Mouse (Mus musculus): ENCODE results near the gene Syt15. TPM values are rescaled to one million over a fixed set of nuclear protein-coding genes. Genes with fewer than 3 reads are reported as not detected.

The Syt15 gene
- polyA plus RNA-seq, 1 experiment from 2014 or later, result 0.21 TPM

DNA sequence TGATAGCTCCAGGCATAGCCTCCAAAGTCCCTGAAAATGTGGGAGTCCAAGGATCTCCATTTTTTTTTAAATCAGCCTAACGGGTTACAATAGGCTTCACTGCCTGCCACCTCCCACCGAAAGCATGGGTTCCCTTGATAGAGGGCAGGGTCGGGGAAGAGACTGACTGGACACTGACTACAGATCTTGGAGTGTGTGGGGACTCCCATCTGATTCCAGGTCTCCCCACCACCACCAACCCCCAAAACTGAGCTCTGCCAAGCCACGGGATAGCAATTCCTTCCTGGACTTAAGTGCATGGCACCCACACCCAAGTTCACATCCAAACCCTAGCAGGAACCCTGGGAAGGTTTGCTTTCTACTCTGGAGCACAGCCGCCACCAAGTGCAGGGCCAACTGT is 1.0 kb downstream of the Syt15 start:
- no peak overlapping the region for H3K4me2 ChIP-seq
- H3K27me3 ChIP-seq (replicated peaks; ENCODE audit: control insufficient read depth, insufficient read depth, low read length), result peaks cover 36% of the 10 kb centered on the region
- no peak overlapping the region for H3K4me3 ChIP-seq (ENCODE audit: low read depth, low read length)

DNA sequence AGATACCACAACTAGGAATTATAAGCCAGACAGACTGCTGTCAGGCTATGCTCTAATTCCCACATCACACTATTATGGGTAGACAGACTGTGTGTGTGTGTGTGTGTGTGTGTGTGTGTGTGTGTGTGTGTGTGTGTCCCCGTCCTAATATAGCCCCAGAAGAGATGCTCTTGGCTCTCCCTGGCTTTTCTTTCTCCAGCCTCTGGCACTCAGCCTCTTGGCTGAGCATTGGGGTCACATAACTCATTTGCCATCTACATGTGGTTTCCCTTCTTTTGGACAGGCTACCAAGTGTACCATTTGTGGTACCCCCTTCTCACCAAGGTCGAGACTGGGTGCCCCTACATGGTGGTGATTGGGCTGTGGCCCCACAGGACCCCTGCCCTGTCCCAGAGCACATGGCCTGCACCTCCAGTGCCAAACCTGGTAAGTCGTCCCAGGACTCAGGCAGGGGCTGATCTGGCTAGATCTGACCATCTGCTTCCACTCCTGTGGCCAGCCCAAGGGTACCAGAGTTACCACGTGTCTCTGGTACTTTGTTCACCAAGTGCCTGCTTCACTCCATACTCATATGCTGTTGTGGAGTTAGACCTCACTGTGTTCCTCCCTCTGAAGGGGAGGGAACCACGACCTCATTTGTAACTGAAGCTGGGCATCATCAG is 2.2 kb downstream of the Syt15 start:
- Histone ChIP-seq H3K9ac (ENCODE audit: low read depth, low read length) (no peak overlapping the region), H3K27ac (ENCODE audit: low read depth, low read length) (no peak overlapping the region), H3K27me3 (replicated peaks; ENCODE audit: control insufficient read depth, insufficient read depth, low read length) (peaks cover 36% of the 10 kb centered on the region), H3K9me3 (ENCODE audit: control insufficient read depth, low read length) (no peaks in the 10 kb centered on the region), H3K36me3 (ENCODE audit: control insufficient read depth, insufficient read depth, low read length) (no peaks in the 10 kb centered on the region), H3K4me1 (replicated peaks; ENCODE audit: control insufficient read depth, insufficient read depth, low read length) (0 out of 2 replicates have a peak, but pooled peaks cover 4% of the 10 kb centered on the region), H3K4me3 (ENCODE audit: low read depth, low read length) (no peak overlapping the region), H3K4me2 (no peak overlapping the region)
- DNase-seq (ENCODE audit: low spot score) (no peak), ATAC-seq (replicated peaks; ENCODE audit: low FRiP score) (no peak)
- 68% methylated on average over 5 of the region's 5 CpGs for WGBS

More for the DNA sequence above, 1.0 kb downstream of the Syt15 start:
- Histone ChIP-seq H3K9me3 (ENCODE audit: control insufficient read depth, low read length) (no peaks in the 10 kb centered on the region), H3K27ac (ENCODE audit: low read depth, low read length) (no peak overlapping the region), H3K9ac (ENCODE audit: low read depth, low read length) (no peak overlapping the region), H3K36me3 (ENCODE audit: control insufficient read depth, insufficient read depth, low read length) (no peaks in the 10 kb centered on the region), H3K4me1 (replicated peaks; ENCODE audit: control insufficient read depth, insufficient read depth, low read length) (0 out of 2 replicates have a peak, but pooled peaks cover 4% of the 10 kb centered on the region)
- 57% methylated on average over 5 of the region's 5 CpGs for WGBS
- no peak for ATAC-seq (replicated peaks; ENCODE audit: low FRiP score)
- DNase-seq (ENCODE audit: low spot score), result no peak

DNA sequence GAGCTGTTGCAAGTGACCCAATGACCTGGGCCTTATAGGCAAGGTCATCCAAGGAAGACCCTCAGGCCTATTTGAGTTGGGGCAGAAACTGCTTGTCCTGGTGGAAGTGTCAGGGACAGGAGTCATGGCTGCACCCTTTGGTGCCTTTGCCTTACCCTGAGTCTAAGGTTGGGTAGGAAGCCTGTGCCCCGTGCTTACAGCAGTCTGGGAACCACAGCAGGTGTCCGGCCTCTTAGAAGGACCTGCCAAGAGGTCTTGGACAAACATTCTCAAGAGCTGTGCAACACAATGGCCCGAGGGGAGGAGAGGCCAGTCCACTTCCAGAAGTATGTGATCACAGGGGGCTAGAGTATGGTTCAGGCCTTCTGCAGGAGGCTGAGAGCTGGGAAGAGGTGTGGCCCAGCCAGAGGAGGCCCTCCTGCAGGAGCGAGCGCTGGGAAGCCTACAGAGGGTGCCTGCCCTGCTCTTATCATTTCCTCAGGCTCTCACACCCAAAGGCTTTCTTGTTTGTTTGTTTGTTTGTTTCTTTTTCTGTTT is 4.0 kb downstream of the Syt15 start:
- Histone ChIP-seq H3K9ac (ENCODE audit: low read depth, low read length) (no peak overlapping the region), H3K36me3 (ENCODE audit: control insufficient read depth, insufficient read depth, low read length) (no peaks in the 10 kb centered on the region), H3K27me3 (replicated peaks; ENCODE audit: control insufficient read depth, insufficient read depth, low read length) (peaks cover 33% of the 10 kb centered on the region), H3K4me1 (replicated peaks; ENCODE audit: control insufficient read depth, insufficient read depth, low read length) (0 out of 2 replicates have a peak, but pooled peaks cover 4% of the 10 kb centered on the region), H3K4me3 (ENCODE audit: low read depth, low read length) (no peak overlapping the region), H3K4me2 (no peak overlapping the region), H3K27ac (ENCODE audit: low read depth, low read length) (no peak overlapping the region), H3K9me3 (ENCODE audit: control insufficient read depth, low read length) (no peaks in the 10 kb centered on the region)
- DNase-seq (ENCODE audit: low spot score) (no peak), ATAC-seq (replicated peaks; ENCODE audit: low FRiP score) (no peak)
- 62% methylated on average over 5 of the region's 5 CpGs for WGBS

DNA sequence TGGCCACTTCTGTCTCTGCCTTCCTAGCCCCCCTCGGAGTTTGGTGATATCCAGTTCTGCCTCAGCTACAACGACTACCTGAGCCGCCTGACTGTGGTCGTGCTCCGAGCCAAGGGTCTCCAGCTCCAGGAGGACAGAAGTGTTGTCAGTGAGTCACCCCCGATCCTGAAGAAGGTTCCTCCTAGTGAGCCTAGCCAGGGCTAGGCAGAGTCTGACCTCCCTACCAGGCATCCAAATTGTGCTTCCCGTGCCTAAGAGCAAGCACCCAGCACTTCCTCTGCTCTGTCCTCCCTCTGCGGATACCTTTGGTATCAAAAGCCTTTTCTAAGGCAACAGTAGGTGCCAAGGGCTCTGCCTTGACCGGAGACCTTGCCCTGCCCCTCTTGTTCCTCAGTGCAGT is 6.6 kb downstream of the Syt15 start:
- ATAC-seq (replicated peaks; ENCODE audit: low FRiP score) (no peak), DNase-seq (ENCODE audit: low spot score) (no peak)
- H3K4me2 ChIP-seq, result no peak overlapping the region
- 78% methylated on average over 9 of the region's 9 CpGs for WGBS
- no peaks in the 10 kb centered on the region for H3K9me3 ChIP-seq (ENCODE audit: control insufficient read depth, low read length)
- no peaks in the 10 kb centered on the region for H3K4me1 ChIP-seq (replicated peaks; ENCODE audit: control insufficient read depth, insufficient read depth, low read length)
- H3K4me3 ChIP-seq (ENCODE audit: low read depth, low read length), result no peak overlapping the region
- no peak overlapping the region for H3K27ac ChIP-seq (ENCODE audit: low read depth, low read length)
- H3K9ac ChIP-seq (ENCODE audit: low read depth, low read length), result no peak overlapping the region
- H3K36me3 ChIP-seq (ENCODE audit: control insufficient read depth, insufficient read depth, low read length), result no peaks in the 10 kb centered on the region
- H3K27me3 ChIP-seq (replicated peaks; ENCODE audit: control insufficient read depth, insufficient read depth, low read length), result peaks cover 8% of the 10 kb centered on the region

DNA sequence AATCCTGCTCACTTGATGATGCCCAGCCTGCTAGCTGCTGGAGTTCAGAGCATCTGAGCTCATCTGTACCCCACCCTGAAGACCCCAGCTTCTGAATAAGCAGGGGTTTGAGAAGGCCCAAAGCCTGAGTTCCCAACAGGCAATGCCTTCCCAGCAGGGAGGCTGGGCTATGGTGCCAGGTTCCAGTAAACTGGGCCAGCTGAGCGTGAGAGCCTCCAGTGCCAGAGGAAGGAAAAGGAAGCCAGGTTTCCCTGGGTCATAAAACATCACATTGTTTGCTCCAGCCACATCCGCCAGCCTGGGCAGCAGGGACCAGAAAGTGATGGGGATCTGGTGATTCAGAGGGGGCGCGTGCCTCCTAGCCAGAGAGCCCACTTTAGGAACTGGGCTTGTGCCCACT is 7.2 kb downstream of the Syt15 start:
- ATAC-seq (replicated peaks; ENCODE audit: low FRiP score), result no peak
- WGBS, result 74% methylated on average over 4 of the region's 4 CpGs
- H3K27ac ChIP-seq (ENCODE audit: low read depth, low read length), result no peak overlapping the region
- H3K36me3 ChIP-seq (ENCODE audit: control insufficient read depth, insufficient read depth, low read length), result no peaks in the 10 kb centered on the region
- no peaks in the 10 kb centered on the region for H3K9me3 ChIP-seq (ENCODE audit: control insufficient read depth, low read length)
- no peaks in the 10 kb centered on the region for H3K4me1 ChIP-seq (replicated peaks; ENCODE audit: control insufficient read depth, insufficient read depth, low read length)
- H3K4me2 ChIP-seq, result no peak overlapping the region
- DNase-seq (ENCODE audit: low spot score), result no peak
- H3K9ac ChIP-seq (ENCODE audit: low read depth, low read length), result no peak overlapping the region
- H3K4me3 ChIP-seq (ENCODE audit: low read depth, low read length), result no peak overlapping the region
- peaks cover 2% of the 10 kb centered on the region; the same call in 1 of the 2 replicates for H3K27me3 ChIP-seq (replicated peaks; ENCODE audit: control insufficient read depth, insufficient read depth, low read length)

DNA sequence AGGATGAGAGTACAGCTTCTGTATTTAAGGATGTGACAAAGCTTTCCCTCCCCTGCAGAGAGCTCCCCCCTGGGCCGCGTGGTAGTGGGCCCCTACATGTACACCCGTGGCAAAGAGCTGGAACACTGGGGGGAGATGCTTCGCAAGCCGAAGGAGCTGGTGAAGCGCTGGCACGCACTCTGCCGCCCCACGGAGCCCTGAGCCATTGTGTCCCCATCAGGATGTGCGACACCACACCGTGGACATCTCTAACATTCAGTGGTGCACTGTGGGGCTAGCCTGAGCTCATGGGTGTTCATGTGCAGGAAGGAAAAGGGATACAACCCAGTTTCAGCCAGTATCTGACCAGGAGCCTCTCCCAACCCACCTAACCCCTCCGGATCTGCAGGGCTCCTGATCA is 8.6 kb downstream of the Syt15 start:
- no peaks in the 10 kb centered on the region for H3K27me3 ChIP-seq (replicated peaks; ENCODE audit: control insufficient read depth, insufficient read depth, low read length)
- no peaks in the 10 kb centered on the region for H3K4me1 ChIP-seq (replicated peaks; ENCODE audit: control insufficient read depth, insufficient read depth, low read length)
- DNase-seq (ENCODE audit: low spot score), result no peak
- H3K4me2 ChIP-seq, result no peak overlapping the region
- no peaks in the 10 kb centered on the region for H3K36me3 ChIP-seq (ENCODE audit: control insufficient read depth, insufficient read depth, low read length)
- H3K9me3 ChIP-seq (ENCODE audit: control insufficient read depth, low read length), result no peaks in the 10 kb centered on the region
- ATAC-seq (replicated peaks; ENCODE audit: low FRiP score), result no peak
- H3K27ac ChIP-seq (ENCODE audit: low read depth, low read length), result no peak overlapping the region
- H3K9ac ChIP-seq (ENCODE audit: low read depth, low read length), result no peak overlapping the region
- H3K4me3 ChIP-seq (ENCODE audit: low read depth, low read length), result no peak overlapping the region
- 75% methylated on average over 12 of the region's 12 CpGs for WGBS

DNA sequence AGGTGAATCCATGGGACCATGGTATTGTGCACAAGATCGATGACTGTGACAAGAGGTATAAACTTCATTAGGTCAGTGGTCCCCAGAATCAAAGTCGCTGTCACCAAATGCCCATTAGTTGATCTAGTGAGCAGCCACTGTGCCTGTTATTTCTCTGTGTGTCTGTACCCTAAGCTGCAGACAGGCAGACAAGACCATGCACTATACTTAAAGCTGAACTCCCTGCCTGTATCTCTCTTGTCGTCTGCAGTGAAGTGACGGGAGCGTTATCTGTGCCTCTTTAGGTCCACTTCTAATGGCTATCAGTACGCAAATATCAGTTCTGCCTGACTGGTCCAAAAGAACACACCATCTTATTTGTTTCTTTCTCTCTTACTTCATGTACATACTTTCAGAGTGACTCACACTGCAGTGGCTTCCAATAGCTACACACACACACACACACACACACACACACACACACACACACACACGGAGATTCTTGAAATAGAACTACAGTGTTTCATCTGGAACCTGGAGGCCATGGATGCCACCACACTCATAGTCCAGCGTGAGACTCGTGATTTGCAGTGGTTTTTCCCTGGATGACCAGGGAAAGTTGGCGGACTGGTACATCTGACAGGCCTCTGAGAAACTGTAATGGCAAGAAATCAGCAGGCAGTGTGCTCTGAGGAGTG is 9.6 kb downstream of the Syt15 start:
- no peak overlapping the region for H3K9ac ChIP-seq (ENCODE audit: low read depth, low read length)
- ATAC-seq (replicated peaks; ENCODE audit: low FRiP score) (no peak), DNase-seq (ENCODE audit: low spot score) (no peak)
- no peak overlapping the region for H3K4me2 ChIP-seq
- WGBS, result 83% methylated on average over 10 of the region's 10 CpGs
- H3K27me3 ChIP-seq (replicated peaks; ENCODE audit: control insufficient read depth, insufficient read depth, low read length), result no peaks in the 10 kb centered on the region
- H3K36me3 ChIP-seq (ENCODE audit: control insufficient read depth, insufficient read depth, low read length), result no peaks in the 10 kb centered on the region
- no peak overlapping the region for H3K4me3 ChIP-seq (ENCODE audit: low read depth, low read length)
- no peaks in the 10 kb centered on the region for H3K9me3 ChIP-seq (ENCODE audit: control insufficient read depth, low read length)
- no peaks in the 10 kb centered on the region for H3K4me1 ChIP-seq (replicated peaks; ENCODE audit: control insufficient read depth, insufficient read depth, low read length)
- no peak overlapping the region for H3K27ac ChIP-seq (ENCODE audit: low read depth, low read length)

DNA sequence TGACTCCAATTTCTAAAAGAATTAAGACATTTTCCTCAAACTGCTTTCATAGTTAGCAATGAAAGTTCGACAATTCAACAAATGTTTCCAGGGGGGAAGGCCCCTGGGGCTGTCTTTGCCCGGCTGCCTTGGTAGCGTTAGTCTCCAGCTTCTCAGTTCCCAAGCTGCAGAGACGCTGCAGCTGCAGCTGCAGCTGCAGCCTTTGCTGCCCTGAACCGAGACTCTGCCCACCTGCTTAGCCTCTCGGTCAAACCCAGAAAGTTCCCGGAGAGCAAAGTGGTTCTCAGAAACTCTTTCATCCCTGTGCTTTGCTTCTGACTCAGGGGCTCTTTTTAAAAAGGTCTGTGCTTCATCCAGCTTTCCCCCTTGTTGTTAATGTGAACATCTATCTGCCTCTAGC is 12.9 kb downstream of the Syt15 start:
- ATAC-seq (replicated peaks; ENCODE audit: low FRiP score) (no peak), DNase-seq (ENCODE audit: low spot score) (no peak)
- Histone ChIP-seq H3K9ac (ENCODE audit: low read depth, low read length) (no peak overlapping the region), H3K4me1 (replicated peaks; ENCODE audit: control insufficient read depth, insufficient read depth, low read length) (no peaks in the 10 kb centered on the region), H3K27me3 (replicated peaks; ENCODE audit: control insufficient read depth, insufficient read depth, low read length) (no peaks in the 10 kb centered on the region), H3K4me3 (ENCODE audit: low read depth, low read length) (no peak overlapping the region), H3K36me3 (ENCODE audit: control insufficient read depth, insufficient read depth, low read length) (peaks cover 2% of the 10 kb centered on the region; the same call in 1 of the 2 replicates), H3K9me3 (ENCODE audit: control insufficient read depth, low read length) (no peaks in the 10 kb centered on the region), H3K27ac (ENCODE audit: low read depth, low read length) (no peak overlapping the region), H3K4me2 (no peak overlapping the region)
- 73% methylated on average over 7 of the region's 7 CpGs for WGBS

Data from liver, embryonic 11.5 days (tissue).